Mouse (Mus musculus) mesoderm, embryonic 11.5 days (tissue): ENCODE data around the gene Fsip1.
A peak's percentile ranks its signal among the peaks of the same experiment; 100 is the strongest.
"Not testable (repeated sequence)": the region's sequence is repeated elsewhere in the genome, so short reads cannot be mapped to it uniquely, and the experiment has no call there.

Source experiments
- DNase-seq: peaks from one replicate; pipeline ENCODE4 v3.0.0-alpha.2; 2012; ENCODE audit warnings: low read depth, low spot score

The Fsip1 gene

GRCm38 (mm10) chr2:118256621-118257053, at the start of gene Fsip1:
Fsip1 (minus strand) TSS chr2:118256966.
- peak; percentile 92 for DNase-seq

GRCm38 (mm10) chr2:118306522-118306895, 49.7 kb upstream of the Fsip1 start:
- peak; percentile 22 for DNase-seq

DNA sequence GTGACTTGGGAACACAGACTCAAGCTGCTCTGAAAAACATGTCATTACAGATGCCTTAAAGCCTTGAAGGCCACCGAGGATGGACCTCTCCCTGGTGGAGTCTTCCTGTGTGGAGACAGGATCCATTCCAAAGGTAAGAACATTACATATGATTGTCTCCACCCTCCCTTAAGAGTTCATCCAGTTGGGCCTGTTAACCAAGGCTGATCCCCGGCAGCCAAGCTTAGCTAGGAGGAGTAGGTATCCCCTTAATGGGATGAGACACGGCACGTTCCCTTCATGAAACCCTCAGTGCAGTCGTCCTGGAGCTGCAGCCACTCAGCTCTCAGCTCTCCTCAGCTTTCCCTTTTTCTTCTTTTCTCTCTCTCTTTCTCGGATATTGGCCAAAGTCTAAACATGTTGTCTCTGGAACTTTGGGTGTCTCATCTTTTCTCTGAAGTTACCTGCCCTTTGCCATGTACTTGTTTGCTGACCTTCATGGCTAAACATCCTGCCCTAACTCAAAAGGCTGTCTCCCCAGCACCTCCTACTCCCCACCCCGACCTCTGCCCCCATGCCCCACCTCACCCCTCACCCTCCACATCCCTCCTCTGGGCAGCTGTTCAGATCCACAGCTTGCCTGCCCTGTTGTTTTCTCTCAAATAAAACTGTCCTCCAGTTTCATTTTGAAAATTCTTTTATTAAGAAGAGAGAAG, 49.2 kb upstream of the Fsip1 start:
- DNase-seq = no peak

DNA sequence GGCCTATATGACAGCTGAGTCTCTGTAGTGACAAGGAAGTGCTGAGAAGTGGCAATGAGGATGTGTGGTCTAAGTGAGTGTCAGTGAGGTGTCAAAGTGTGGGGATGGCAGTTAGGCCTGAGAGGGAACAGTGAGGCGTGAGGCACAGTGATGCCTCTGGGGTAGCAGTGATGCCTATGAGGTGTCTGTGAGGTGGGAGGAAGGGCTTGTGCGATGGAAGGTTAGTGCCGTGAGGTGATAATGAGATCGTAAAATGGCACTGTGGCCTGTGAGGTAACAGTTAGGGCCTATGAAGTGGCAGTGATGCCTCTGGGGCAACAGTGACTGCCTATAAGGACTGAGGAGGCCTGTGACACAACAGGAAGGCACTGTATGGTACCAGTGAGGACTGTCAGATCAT, 46.7 kb upstream of the Fsip1 start:
- DNase-seq = no peak

- no peak for DNase-seq
Measured at GRCm38 (mm10) chr2:118301656-118302055, 44.9 kb upstream of the Fsip1 start.

- no peak for DNase-seq
Measured at GRCm38 (mm10) chr2:118301041-118301545, 44.3 kb upstream of the Fsip1 start.

- no peak for DNase-seq
Measured at GRCm38 (mm10) chr2:118299981-118300380, 43.2 kb upstream of the Fsip1 start.

DNA sequence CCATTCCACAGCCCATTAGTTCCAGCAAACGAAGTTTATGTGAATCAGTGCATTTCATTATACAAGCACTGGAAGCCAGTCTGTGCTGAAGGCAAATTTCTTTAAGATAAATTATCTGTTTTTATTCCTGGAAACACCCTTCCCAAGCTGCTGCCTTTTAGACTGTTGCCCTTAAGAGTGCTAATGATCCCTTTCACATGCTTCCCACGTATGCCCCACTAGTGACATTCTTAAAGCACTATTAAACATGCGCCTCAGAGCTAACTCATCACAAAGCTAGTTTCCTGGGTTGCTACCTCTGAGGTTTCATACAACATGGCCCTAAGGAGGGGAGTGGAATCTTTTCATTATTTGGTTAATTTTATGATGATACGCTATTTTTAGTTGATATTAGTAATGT, 41.8 kb upstream of the Fsip1 start:
- no peak for DNase-seq

DNA sequence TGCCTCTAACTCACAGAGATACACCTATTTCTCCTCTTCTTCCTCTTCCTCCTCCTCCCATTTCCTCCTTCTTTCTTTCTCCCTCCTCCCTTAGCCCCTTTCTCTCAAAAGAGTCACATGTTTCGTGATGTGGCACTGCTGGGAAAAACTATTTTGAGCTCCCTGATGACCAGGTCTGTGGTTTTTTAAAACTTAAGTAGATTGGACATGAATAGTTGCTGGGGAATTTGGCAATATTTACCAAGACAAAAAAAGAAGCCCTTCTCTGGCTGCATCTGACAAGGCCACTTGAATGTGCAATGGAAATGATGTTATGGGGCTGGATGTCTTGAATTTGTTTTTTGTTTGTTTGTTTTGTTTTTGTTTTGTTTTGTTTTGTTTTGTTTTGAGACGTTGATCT, 41.2 kb upstream of the Fsip1 start:
- DNase-seq = no peak

GRCm38 (mm10) chr2:118295505-118295904, 38.7 kb upstream of the Fsip1 start:
- no peak for DNase-seq

- no peak for DNase-seq
Measured at GRCm38 (mm10) chr2:118293583-118293982, 36.8 kb upstream of the Fsip1 start.

GRCm38 (mm10) chr2:118289066-118289460, 32.3 kb upstream of the Fsip1 start:
- not testable (repeated sequence) for DNase-seq

- no peak for DNase-seq
Measured at GRCm38 (mm10) chr2:118288326-118289065, 31.7 kb upstream of the Fsip1 start.

DNA sequence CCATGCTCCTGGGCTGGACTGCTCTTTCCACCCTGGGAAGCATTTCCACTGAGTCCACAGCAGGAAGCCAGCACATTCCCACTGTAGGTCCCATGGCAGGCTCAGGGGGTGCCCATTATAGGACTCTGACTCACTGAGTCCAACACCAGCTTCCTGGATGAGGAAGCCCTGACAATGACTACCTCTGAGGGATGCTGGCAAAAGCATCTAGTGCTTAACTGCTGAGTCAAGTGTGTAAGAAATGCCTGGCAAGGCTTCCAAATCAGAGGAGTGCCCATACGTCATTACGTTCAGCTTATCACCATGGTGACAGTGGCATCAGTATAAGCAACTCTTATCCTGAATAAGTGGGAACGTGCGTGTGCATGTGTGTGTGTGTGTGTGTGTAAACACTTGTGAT, 30.9 kb upstream of the Fsip1 start:
- DNase-seq = no peak

GRCm38 (mm10) chr2:118282467-118282866, 25.7 kb upstream of the Fsip1 start:
- no peak for DNase-seq

GRCm38 (mm10) chr2:118278249-118278648, 21.5 kb upstream of the Fsip1 start:
- no peak for DNase-seq

GRCm38 (mm10) chr2:118271606-118272005, 14.8 kb upstream of the Fsip1 start:
- DNase-seq = no peak

GRCm38 (mm10) chr2:118270213-118270612, 13.4 kb upstream of the Fsip1 start:
- no peak for DNase-seq

DNA sequence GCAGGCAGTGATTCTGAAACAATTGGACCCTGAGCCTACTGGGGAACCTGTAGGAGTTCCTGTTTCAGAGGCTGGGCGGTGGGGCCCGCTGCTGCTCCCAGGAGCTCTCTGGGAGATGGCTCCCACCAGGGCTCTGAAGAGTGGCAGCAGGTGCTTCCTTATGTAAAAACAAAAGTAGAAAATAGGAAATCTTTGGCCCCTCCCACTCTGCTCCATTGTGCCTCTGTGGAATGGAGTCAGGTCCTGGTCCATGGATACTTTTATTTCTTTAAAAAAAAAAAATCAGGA, 7.1 kb upstream of the Fsip1 start:
- DNase-seq = no peak

DNA sequence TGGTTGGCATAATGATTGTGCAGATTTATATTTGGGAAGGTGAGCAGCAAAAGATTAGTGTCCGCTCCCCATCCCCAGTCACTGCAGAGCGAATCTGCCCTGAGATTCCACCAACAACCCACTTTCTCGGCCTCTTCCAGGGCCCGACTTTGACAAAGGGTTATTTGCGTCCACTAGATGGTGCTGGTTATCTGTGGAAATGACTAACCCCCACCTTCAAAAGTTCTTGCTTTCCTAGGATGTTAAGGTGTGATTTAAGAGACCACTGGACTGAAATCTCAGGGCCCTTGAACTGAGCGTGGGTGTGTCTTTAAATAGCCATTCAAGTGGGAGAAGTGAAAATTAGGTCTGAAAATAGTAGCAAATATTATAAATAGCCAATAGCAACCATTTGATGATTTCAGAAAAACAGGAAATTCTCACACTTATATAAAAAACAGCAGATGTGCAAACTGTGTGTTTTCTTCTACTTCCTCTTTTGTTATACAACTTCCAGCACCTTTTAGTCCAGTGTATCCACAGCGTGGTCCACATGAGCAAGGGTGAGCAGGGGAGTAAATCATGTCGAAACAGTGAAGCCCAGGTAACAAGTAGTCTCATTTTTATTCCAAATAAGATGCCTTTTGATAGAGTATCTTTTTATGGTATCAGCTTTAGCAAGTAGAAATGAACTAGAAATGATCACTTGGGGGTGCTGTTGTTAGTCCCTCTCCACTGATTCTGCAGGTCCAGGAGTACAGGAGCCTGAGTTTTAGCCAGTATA, 6.6 kb upstream of the Fsip1 start:
- peak; percentile 79 for DNase-seq

GRCm38 (mm10) chr2:118262673-118263072, 5.9 kb upstream of the Fsip1 start:
- no peak for DNase-seq

- no peak for DNase-seq
Measured at GRCm38 (mm10) chr2:118259746-118260145, 3.0 kb upstream of the Fsip1 start.

DNA sequence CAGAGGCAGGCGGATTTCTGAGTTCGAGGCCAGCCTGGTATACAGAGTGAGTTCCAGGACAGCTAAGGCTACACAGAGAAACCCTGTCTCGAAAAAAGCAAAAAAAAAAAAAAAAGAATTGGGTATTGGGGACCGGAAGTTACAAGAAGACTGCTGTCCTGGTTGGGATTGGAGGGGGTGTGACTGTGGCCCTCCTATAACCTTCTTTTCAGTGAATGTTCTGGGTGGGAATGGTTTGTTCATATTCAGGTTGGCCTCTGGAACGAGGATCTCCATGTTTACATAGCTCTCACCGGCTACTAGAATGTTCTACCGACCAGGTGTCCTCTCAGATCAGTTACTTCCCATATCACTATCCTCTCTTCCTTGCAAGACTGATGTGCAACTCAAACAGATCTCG, 328 bp upstream of the Fsip1 start:
- no peak for DNase-seq
